Mouse (Mus musculus): ENCODE results near the gene Tub.

- no peak for TF ChIP-seq POLR2A (IDR thresholded peaks at IDR 0.05; ENCODE audit: extremely low read depth, insufficient read depth, low read length)
- TF ChIP-seq CTCF (IDR thresholded peaks at IDR 0.05; ENCODE audit: low read depth, low read length): no peak
These were observed 43.1 kb downstream of the Tub start for GRCm38 (mm10) chr7:108993230-108993629.

All from liver, adult 2 months (tissue).